Mouse (Mus musculus): ENCODE data around the gene Tmem184c. TPM values are rescaled to one million over a fixed set of nuclear protein-coding genes. Genes with fewer than 3 reads are reported as not detected.

Tmem184c gene
- 112 TPM for polyA plus RNA-seq (2014; fragmentation: Illumina TruSeq; extraction: RNeasy Lipid Tissue Mini Kit (QIAGEN cat#74804); ENCODE audit: low read depth, low replicate concordance)

GRCm38 (mm10) chr8:77610374-77610969, at the start of gene Tmem184c:
TSS of gene Tmem184c (minus strand) at chr8:77610698.

DNA sequence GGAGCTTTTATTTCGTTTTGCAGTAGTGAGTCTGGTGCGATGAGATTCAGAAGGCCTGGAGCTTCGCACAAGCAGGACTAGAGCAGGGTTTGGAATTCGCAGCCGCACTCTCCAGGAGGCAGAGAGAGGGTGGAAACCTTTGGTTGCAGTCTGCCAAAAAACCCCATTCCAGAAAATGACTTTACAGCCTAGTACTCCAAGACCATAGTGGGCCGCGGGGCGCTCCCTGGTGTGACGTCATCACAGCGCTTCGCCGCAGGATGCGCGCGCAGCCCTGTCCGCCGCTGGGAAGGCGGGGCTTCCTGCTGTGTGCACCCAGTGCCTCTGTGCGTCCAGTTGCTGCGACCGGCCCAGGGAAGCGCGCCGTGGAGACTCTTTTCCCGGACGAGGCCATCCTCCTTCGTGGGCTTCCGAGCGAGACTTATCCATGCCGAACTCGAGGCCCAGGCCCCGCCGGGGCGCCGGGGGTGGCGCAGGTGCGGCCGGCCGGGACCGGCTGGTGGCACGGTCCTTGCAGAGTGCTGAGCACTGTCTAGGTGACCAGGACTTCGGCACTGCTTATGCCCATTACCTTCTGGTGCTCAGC, 61.3 kb downstream of the Tmem184c start, which contains the start of gene Prmt9:
Gene Prmt9 (plus strand): TSS at position 277 of the 586 bp plus-strand sequence.

Other genes with a start within 250 kb of the Tmem184c start
- gene Arhgap10, start 92.7 kb downstream of the Tmem184c start, polyA plus RNA-seq (2014; fragmentation: Illumina TruSeq; extraction: RNeasy Lipid Tissue Mini Kit (QIAGEN cat#74804); ENCODE audit: low read depth, low replicate concordance), result 30.8 TPM
- gene Prmt9, start 61.3 kb downstream of the Tmem184c start, polyA plus RNA-seq (2014; fragmentation: Illumina TruSeq; extraction: RNeasy Lipid Tissue Mini Kit (QIAGEN cat#74804); ENCODE audit: low read depth, low replicate concordance), result 21.8 TPM
- 4.2 TPM for gene Ednra, start 113.8 kb upstream of the Tmem184c start, polyA plus RNA-seq (2014; fragmentation: Illumina TruSeq; extraction: RNeasy Lipid Tissue Mini Kit (QIAGEN cat#74804); ENCODE audit: low read depth, low replicate concordance)